Mouse (Mus musculus) cerebellum, adult (tissue): ENCODE results near the gene Pelp1.
A peak's percentile ranks its signal among the peaks of the same experiment; 100 is the strongest.

Experiments
- ATAC-seq: cut with Nextera tagmentation; 2 replicates; pipeline ENCODE4 v1.9.2; 2017; ENCODE audit warnings: mild to moderate bottlenecking, moderate library complexity, mixed read lengths; ENCODE audit not compliant: insufficient number of reproducible peaks, low FRiP score, low TSS enrichment

Pelp1 gene

GRCm38 (mm10) chr11:70409594-70410296 is at the start of gene Pelp1:
Pelp1 (minus strand) TSS chr11:70410031.
- peak; percentile 72; the same call in 1 of the 2 replicates for ATAC-seq

- no peak for ATAC-seq
These were observed 49.1 kb upstream of the Pelp1 start, which contains the start of gene Zmynd15 for GRCm38 (mm10) chr11:70458688-70459600. Zmynd15 (plus strand) TSS chr11:70459433.

GRCm38 (mm10) chr11:70453261-70454044 is 43.6 kb upstream of the Pelp1 start:
- no peak for ATAC-seq

- ATAC-seq = peak; percentile 95
These were observed 42.1 kb upstream of the Pelp1 start, which contains the start of gene Med11 for GRCm38 (mm10) chr11:70451797-70452498. Med11 (plus strand) TSS chr11:70451919.

GRCm38 (mm10) chr11:70450926-70451325 is 41.1 kb upstream of the Pelp1 start:
- no peak for ATAC-seq

GRCm38 (mm10) chr11:70447373-70447772 is 37.5 kb upstream of the Pelp1 start:
- no peak for ATAC-seq

GRCm38 (mm10) chr11:70446756-70447155 is 36.9 kb upstream of the Pelp1 start:
- ATAC-seq = no peak

GRCm38 (mm10) chr11:70444667-70445066 is 34.8 kb upstream of the Pelp1 start:
- no peak for ATAC-seq

GRCm38 (mm10) chr11:70443964-70444363 is 34.1 kb upstream of the Pelp1 start:
- no peak for ATAC-seq

- ATAC-seq = no peak
These were observed 32.1 kb upstream of the Pelp1 start for GRCm38 (mm10) chr11:70441882-70442281.

GRCm38 (mm10) chr11:70440637-70441036 is 30.8 kb upstream of the Pelp1 start:
- ATAC-seq = no peak

- ATAC-seq = no peak
These were observed 29.0 kb upstream of the Pelp1 start for GRCm38 (mm10) chr11:70438728-70439374.

GRCm38 (mm10) chr11:70437426-70437825 is 27.6 kb upstream of the Pelp1 start:
- no peak for ATAC-seq

- no peak for ATAC-seq
These were observed 25.6 kb upstream of the Pelp1 start for GRCm38 (mm10) chr11:70435476-70435875.

GRCm38 (mm10) chr11:70433951-70434350 is 24.1 kb upstream of the Pelp1 start:
- ATAC-seq = no peak

GRCm38 (mm10) chr11:70433569-70433943 is 23.7 kb upstream of the Pelp1 start:
- ATAC-seq = no peak

GRCm38 (mm10) chr11:70432895-70433568 is 23.2 kb upstream of the Pelp1 start:
- peak; percentile 31 for ATAC-seq

- ATAC-seq = peak; percentile 95
These were observed 22.4 kb upstream of the Pelp1 start, which contains the start of gene Arrb2 for GRCm38 (mm10) chr11:70432048-70432894. Arrb2 (plus strand) TSS chr11:70432635.
